Comparison of ENCODE assay signal across 8 mouse cellular contexts in genomic region chr12:26112166-26113019, GRCm38 (mm10).
DNase-seq lines count a peak whose midpoint lies in the region; ATAC-seq lines count a peak whose summit lies in the region.

No protein-coding gene starts in this region.

- no peak overlapping the region for H3K27ac ChIP-seq in hindbrain, embryonic 12.5 days
- H3K27ac ChIP-seq in hindbrain, embryonic 10.5 days, result no peak overlapping the region
- H3K27ac ChIP-seq in hindbrain, embryonic 14.5 days, result peak overlapping the region; percentile 28; the same call in 1 of the 2 replicates

- H3K9ac ChIP-seq in hindbrain, embryonic 12.5 days, result no peak overlapping the region
- H3K9ac ChIP-seq in hindbrain, embryonic 14.5 days, result no peak overlapping the region

- H3K9me3 ChIP-seq in hindbrain, embryonic 12.5 days (replicated peaks), result no peaks in the 10 kb centered on the region
- 0 out of 2 replicates have a peak, but pooled peaks cover 2% of the 10 kb centered on the region for H3K9me3 ChIP-seq in hindbrain, embryonic 10.5 days
- H3K9me3 ChIP-seq in hindbrain, embryonic 14.5 days (ENCODE audit: control insufficient read depth, low read length), result no peaks in the 10 kb centered on the region

- no peak overlapping the region for H3K4me2 ChIP-seq in hindbrain, embryonic 12.5 days (replicated peaks)
- no peak overlapping the region for H3K4me2 ChIP-seq in hindbrain, embryonic 14.5 days (replicated peaks)

- no peaks in the 10 kb centered on the region for H3K27me3 ChIP-seq in hindbrain, embryonic 12.5 days
- no peaks in the 10 kb centered on the region for H3K27me3 ChIP-seq in hindbrain, embryonic 10.5 days (ENCODE audit: insufficient read depth, poor library complexity, severe bottlenecking)
- no peaks in the 10 kb centered on the region for H3K27me3 ChIP-seq in hindbrain, embryonic 14.5 days (ENCODE audit: control insufficient read depth, insufficient read depth, low read length)

- DNase-seq in hindbrain, embryonic 10.5 days (ENCODE audit: low spot score), result no peak
- DNase-seq in adrenal gland, postnatal 10 days, result peak; percentile 81
- peak; percentile 71 for DNase-seq in hindbrain, embryonic 14.5 days (ENCODE audit: low spot score)
- no peak for DNase-seq in left cerebral cortex, adult 9 months (ENCODE audit: low spot score in 2 of 2)

- ATAC-seq in hindbrain, embryonic 12.5 days (ENCODE audit: low FRiP score), result peak; percentile 32; the same call in 1 of the 2 replicates
- peak; percentile 25; the same call in 1 of the 2 replicates for ATAC-seq in common myeloid progenitor, adult 5-6 weeks (replicated peaks; ENCODE audit: low read depth, poor library complexity, severe bottlenecking)
- ATAC-seq in hindbrain, embryonic 14.5 days (ENCODE audit: low FRiP score), result peak; percentile 79; the same call in 1 of the 2 replicates
- peak; percentile 29 for ATAC-seq in megakaryocyte progenitor cell, adult 5-6 weeks (replicated peaks; ENCODE audit: poor library complexity)
- no peak for ATAC-seq in megakaryocyte, adult 5-6 weeks (ENCODE audit: poor library complexity, severe bottlenecking)

- 77% methylated on average over 8 of the region's 8 CpGs for WGBS in hindbrain, embryonic 12.5 days
- 88% methylated on average over 8 of the region's 8 CpGs for WGBS in hindbrain, embryonic 10.5 days
- whole genome bisulfite sequencing in hindbrain, embryonic 14.5 days, result 63% methylated on average over 8 of the region's 8 CpGs

- H3K4me1 ChIP-seq in hindbrain, embryonic 12.5 days, result peaks cover 13% of the 10 kb centered on the region; the same call in 1 of the 2 replicates
- peaks cover 12% of the 10 kb centered on the region for H3K4me1 ChIP-seq in hindbrain, embryonic 10.5 days (replicated peaks)
- no peaks in the 10 kb centered on the region for H3K4me1 ChIP-seq in hindbrain, embryonic 14.5 days (replicated peaks; ENCODE audit: control insufficient read depth, insufficient read depth, low read length)

- H3K4me3 ChIP-seq in hindbrain, embryonic 12.5 days, result no peak overlapping the region
- no peak overlapping the region for H3K4me3 ChIP-seq in hindbrain, embryonic 10.5 days
- H3K4me3 ChIP-seq in hindbrain, embryonic 14.5 days (replicated peaks; ENCODE audit: low read length), result no peak overlapping the region

- H3K36me3 ChIP-seq in hindbrain, embryonic 12.5 days, result no peaks in the 10 kb centered on the region
- H3K36me3 ChIP-seq in hindbrain, embryonic 10.5 days, result no peaks in the 10 kb centered on the region
- no peaks in the 10 kb centered on the region for H3K36me3 ChIP-seq in hindbrain, embryonic 14.5 days (replicated peaks; ENCODE audit: control insufficient read depth, insufficient read depth)

Comparison
In these comparisons a context has a peak if more than half of its experiments do, and no peak if none do; other contexts are left out.
1. DNase-seq: peak in adrenal gland, postnatal 10 days (single experiment) and hindbrain, embryonic 14.5 days (single experiment); none in hindbrain, embryonic 10.5 days (single experiment) and left cerebral cortex, adult 9 months (0 of 2).